Mouse (Mus musculus) forebrain, embryonic 13.5 days (tissue): ENCODE measurements around the gene Tescl. TPM values are rescaled to one million over a fixed set of nuclear protein-coding genes. Genes with fewer than 3 reads are reported as not detected.

Source experiments
- ATAC-seq: fragments of 200-750 bp; cut with Nextera tagmentation; 2 replicates; pipeline ENCODE4 v1.8.0; 2017
- H3K27ac ChIP-seq: fragments of 300-500 bp; sonication (generic); 2 replicates; pipeline ENCODE4 v1.5.1; 2015; ENCODE audit warnings: inconsistent platforms, mild to moderate bottlenecking, moderate library complexity
- H3K27me3 ChIP-seq: fragments of 300-500 bp; sonication (generic); 2 replicates; pipeline ENCODE4 v1.6.1; 2015; ENCODE audit warnings: mild to moderate bottlenecking, inconsistent platforms
- H3K36me3 ChIP-seq: fragments of 300-500 bp; sonication (generic); 2 replicates; pipeline ENCODE4 v1.6.1; 2015; ENCODE audit warnings: mild to moderate bottlenecking, inconsistent platforms; ENCODE audit not compliant: poor library complexity, severe bottlenecking
- H3K4me1 ChIP-seq: fragments of 300-500 bp; sonication (generic); 2 replicates; pipeline ENCODE4 v1.6.1; 2015; ENCODE audit warnings: inconsistent platforms
- H3K4me2 ChIP-seq: fragments of 300-500 bp; sonication (generic); 2 replicates; pipeline ENCODE4 v1.6.1; 2015; ENCODE audit warnings: inconsistent platforms, mild to moderate bottlenecking, moderate library complexity
- H3K4me3 ChIP-seq: fragments of 300-500 bp; sonication (generic); 2 replicates; pipeline ENCODE4 v1.5.1; 2015; ENCODE audit warnings: mild to moderate bottlenecking, inconsistent platforms
- H3K9ac ChIP-seq: fragments of 300-500 bp; sonication (generic); 2 replicates; pipeline ENCODE4 v1.6.1; 2015; ENCODE audit warnings: mild to moderate bottlenecking, inconsistent platforms
- H3K9me3 ChIP-seq: fragments of 300-500 bp; sonication (generic); replicated peaks from 2 replicates; pipeline ENCODE4 v1.6.1; 2016; ENCODE audit warnings: inconsistent platforms
- WGBS: fragments of 180-500 bp; shearing (Covaris S2); methylation state at CpG from one replicate; pipeline ENCODE4 v1.1.7; 2015; 5-methylcytosine and 5-hydroxymethylcytosine counted together
- microRNA-seq: library from miRNA; unstranded; fragments of <30 nt; microRNA quantifications from one replicate; pipeline ENCODE4, GENCODE M21; 2016
- polyA plus RNA-seq: library from polyadenylated mRNA; unstranded; fragments of >200 nt; fragmentation: Nextera tagmentation; extraction: Ambion mirVana; gene quantifications from 2 replicates; pipeline ENCODE4 v1.2.1, GENCODE M21; 2015

The Tescl gene
- polyA plus RNA-seq, 1 experiment from 2014 or later, result not detected

GRCm38 (mm10) chr7:24295376-24295775 lies 38.4 kb downstream of the Tescl start:
- WGBS, result 96% methylated on average over 7 of the region's 7 CpGs
- Histone ChIP-seq H3K4me1 (peaks cover 15% of the 10 kb centered on the region), H3K9me3 (no peaks in the 10 kb centered on the region), H3K36me3 (peaks cover 70% of the 10 kb centered on the region), H3K27me3 (no peaks in the 10 kb centered on the region), H3K9ac (no peak overlapping the region), H3K4me3 (no peak overlapping the region), H3K27ac (no peak overlapping the region), H3K4me2 (no peak overlapping the region)
- no peak for ATAC-seq

GRCm38 (mm10) chr7:24294763-24295162 lies 39.0 kb downstream of the Tescl start:
- Histone ChIP-seq H3K4me2 (no peak overlapping the region), H3K36me3 (peaks cover 76% of the 10 kb centered on the region), H3K4me1 (peaks cover 12% of the 10 kb centered on the region), H3K9ac (no peak overlapping the region), H3K27me3 (no peaks in the 10 kb centered on the region), H3K4me3 (no peak overlapping the region), H3K9me3 (no peaks in the 10 kb centered on the region), H3K27ac (no peak overlapping the region)
- WGBS, result 96% methylated on average over 4 of the region's 4 CpGs
- ATAC-seq, result no peak

DNA sequence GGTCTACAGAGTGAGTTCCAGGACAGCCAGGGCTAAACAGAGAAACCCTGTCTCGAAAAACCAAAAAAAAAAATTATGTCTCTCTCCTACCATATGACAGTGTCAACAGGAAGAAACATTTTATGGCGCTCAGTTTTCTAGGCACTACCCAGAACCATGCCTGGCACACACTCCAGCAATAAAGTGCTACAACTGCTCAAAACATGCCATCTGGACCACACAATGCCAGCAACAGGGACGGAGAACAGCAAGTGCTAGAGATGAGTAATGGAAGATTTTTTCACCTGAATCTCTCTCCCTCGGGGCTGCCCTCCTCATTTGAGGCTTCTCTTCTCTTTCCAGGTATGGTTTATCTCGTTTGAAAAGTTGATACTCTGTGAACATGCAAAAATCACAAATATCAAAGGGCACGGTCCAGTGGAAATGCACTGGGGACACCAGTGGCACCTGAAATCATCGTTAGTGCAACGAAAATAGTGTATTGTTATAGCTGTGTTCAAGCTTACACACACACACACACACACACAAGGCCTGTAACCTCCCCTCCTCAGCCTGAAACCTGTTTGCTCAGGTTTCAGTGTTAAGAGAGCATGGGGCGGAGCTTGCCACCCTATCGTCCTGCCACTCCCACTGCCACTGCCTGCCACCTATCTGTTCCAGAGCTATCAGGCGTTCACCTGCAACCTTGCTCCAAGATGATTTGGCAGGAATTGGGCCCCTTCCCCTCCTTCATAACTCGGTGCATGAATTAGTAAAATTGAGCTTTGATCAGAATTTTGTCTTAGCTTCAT lies 40.5 kb downstream of the Tescl start:
- Histone ChIP-seq H3K27me3 (no peaks in the 10 kb centered on the region), H3K27ac (no peak overlapping the region), H3K4me3 (no peak overlapping the region), H3K4me2 (no peak overlapping the region), H3K36me3 (peaks cover 90% of the 10 kb centered on the region), H3K9ac (no peak overlapping the region), H3K4me1 (peaks cover 10% of the 10 kb centered on the region), H3K9me3 (no peaks in the 10 kb centered on the region)
- no peak for ATAC-seq
- 86% methylated on average over 12 of the region's 12 CpGs for WGBS

DNA sequence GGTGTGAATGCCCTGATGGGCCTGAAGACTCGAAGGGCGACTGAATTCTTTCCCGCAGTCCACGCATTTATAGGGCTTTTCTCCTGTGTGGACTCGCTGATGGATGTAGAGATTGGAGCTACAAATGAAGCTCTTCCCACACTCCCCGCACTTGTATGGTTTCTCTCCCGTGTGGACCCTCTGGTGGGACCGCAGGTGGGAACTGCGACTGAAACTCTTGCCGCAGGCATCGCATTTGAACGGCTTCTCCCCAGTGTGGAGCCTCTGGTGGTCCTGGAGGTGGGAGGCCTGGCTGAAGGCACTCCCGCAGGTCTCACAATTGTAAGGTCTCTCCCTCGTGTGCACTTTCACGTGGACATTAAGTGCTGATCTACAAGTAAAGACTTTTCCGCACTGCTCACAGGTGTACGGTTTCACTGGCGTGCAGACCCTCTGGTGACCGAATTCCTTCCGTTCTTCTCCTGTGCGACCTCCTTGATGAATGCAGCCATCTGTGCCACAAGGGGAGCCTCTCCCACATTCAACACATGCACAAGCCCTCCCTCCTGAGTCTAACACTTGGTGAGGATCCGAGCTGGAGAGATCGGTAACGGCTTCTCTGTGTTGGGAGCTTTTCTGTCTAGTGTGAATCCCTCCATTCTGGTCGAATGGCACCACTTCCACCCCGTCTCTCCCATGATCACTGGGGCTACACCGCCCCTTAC lies 42.2 kb downstream of the Tescl start:
- Histone ChIP-seq H3K4me2 (no peak overlapping the region), H3K4me1 (no peaks in the 10 kb centered on the region), H3K9me3 (no peaks in the 10 kb centered on the region), H3K9ac (no peak overlapping the region), H3K27me3 (no peaks in the 10 kb centered on the region), H3K4me3 (no peak overlapping the region), H3K36me3 (peaks cover 99% of the 10 kb centered on the region), H3K27ac (no peak overlapping the region)
- WGBS, result 90% methylated on average over 27 of the region's 27 CpGs
- no peak for ATAC-seq

DNA sequence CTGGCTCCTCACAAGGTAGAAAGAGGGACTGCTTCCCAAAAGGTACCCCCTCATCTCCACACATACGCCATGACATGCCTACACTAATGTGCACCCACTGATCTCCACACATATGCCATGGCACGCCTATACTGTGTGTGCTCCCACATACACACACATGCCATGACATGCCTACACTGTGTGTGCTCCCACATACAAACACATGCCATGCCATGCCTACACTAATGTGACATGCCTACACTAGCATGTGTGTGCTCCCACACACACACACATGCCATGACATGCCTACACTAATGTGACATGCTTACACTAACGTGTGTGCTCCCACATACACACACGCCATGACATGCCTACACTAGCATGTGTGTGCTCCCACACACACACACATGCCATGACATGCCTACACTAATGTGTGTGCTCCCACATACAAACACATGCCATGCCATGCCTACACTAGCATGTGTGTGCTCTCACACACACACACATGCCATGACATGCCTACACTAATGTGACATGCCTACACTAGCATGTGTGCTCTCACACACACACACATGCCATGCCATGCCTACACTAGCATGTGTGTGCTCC lies 43.5 kb downstream of the Tescl start:
- no peak for ATAC-seq
- Histone ChIP-seq H3K27ac (no peak overlapping the region), H3K4me2 (no peak overlapping the region), H3K9me3 (no peaks in the 10 kb centered on the region), H3K36me3 (peaks cover 87% of the 10 kb centered on the region), H3K4me3 (no peak overlapping the region), H3K27me3 (no peaks in the 10 kb centered on the region), H3K9ac (no peak overlapping the region), H3K4me1 (no peaks in the 10 kb centered on the region)
- 92% methylated on average over 4 of the region's 4 CpGs for WGBS

DNA sequence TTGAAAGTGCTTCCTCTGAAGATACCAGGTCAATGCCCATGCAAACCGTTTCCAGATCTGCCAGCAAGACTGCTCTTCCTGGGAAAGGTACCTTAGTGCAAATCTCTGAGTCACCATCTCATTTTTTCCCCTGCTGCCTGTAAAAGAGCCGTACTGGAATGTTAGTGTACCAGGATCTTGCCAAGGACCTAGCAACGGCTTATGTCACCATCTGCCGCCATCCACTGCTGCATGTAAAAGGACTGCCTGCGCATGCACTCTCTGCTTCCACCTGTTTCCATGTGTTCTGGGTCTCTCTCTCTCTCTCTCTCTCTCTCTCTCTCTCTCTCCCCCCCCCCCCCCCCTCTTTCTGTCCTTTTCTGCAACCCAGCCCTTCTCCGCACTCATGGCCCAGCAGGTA lies 45.2 kb downstream of the Tescl start:
- Histone ChIP-seq H3K36me3 (peaks cover 70% of the 10 kb centered on the region), H3K27me3 (no peaks in the 10 kb centered on the region), H3K4me2 (no peak overlapping the region), H3K4me3 (no peak overlapping the region), H3K4me1 (no peaks in the 10 kb centered on the region), H3K9ac (no peak overlapping the region), H3K9me3 (no peaks in the 10 kb centered on the region), H3K27ac (no peak overlapping the region)
- 90% methylated on average over 6 of the region's 6 CpGs for WGBS
- no peak for ATAC-seq

DNA sequence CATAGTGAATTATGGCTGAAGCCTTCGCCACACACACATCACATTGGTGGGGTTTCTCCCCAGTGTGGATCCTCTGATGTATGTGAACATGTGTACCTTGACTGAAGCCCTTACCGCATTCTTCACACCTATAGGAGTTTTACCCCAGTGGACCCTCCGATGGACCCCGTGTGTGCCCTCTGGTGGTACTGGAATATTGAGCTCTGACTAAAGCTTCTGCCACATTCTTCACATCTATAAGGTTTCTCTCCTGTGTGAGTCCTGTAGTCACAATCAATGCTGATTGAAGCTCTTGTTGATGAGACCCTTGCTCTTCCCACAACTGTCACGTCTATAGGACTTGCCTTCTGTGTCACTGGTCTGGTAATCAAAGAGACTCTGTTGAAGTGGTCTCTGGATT lies 46.1 kb downstream of the Tescl start:
- H3K36me3 ChIP-seq, result peaks cover 61% of the 10 kb centered on the region
- no peaks in the 10 kb centered on the region for H3K27me3 ChIP-seq
- no peak for ATAC-seq
- no peaks in the 10 kb centered on the region for H3K9me3 ChIP-seq
- no peak overlapping the region for H3K4me3 ChIP-seq
- no peak overlapping the region for H3K4me2 ChIP-seq
- H3K4me1 ChIP-seq, result no peaks in the 10 kb centered on the region
- no peak overlapping the region for H3K27ac ChIP-seq
- 90% methylated on average over 5 of the region's 5 CpGs for WGBS
- H3K9ac ChIP-seq, result no peak overlapping the region

DNA sequence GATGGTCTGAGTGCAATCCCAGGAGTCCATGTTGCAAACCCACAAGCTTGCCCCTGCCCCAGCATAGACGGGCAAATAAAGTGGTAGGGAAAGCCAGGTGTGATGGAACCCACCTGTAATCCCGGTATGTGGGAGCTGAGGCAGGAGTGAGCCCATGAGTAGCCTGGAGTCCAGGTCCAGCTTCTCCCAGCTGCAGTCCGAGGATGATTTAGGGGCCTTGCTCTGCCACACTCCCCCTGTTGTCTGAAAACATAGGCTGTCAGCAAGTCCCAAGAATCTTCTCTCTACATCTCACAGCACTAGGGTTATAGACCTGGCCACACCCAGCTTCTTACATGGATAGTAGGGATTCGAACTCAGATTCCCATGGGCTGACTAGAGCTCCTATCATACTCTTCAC lies 46.8 kb downstream of the Tescl start:
- no peaks in the 10 kb centered on the region for H3K9me3 ChIP-seq
- peaks cover 54% of the 10 kb centered on the region for H3K36me3 ChIP-seq
- no peak overlapping the region for H3K9ac ChIP-seq
- H3K27me3 ChIP-seq, result no peaks in the 10 kb centered on the region
- 89% methylated on average over 4 of the region's 4 CpGs for WGBS
- H3K27ac ChIP-seq, result no peak overlapping the region
- H3K4me2 ChIP-seq, result no peak overlapping the region
- H3K4me1 ChIP-seq, result no peaks in the 10 kb centered on the region
- H3K4me3 ChIP-seq, result no peak overlapping the region
- no peak for ATAC-seq

- peaks cover 46% of the 10 kb centered on the region for H3K36me3 ChIP-seq
- ATAC-seq, result no peak
- H3K9me3 ChIP-seq, result no peaks in the 10 kb centered on the region
- no peak overlapping the region for H3K4me2 ChIP-seq
- no peaks in the 10 kb centered on the region for H3K27me3 ChIP-seq
- WGBS, result 44% methylated on average over 4 of the region's 4 CpGs
- H3K4me1 ChIP-seq, result no peaks in the 10 kb centered on the region
- H3K9ac ChIP-seq, result no peak overlapping the region
- H3K4me3 ChIP-seq, result no peak overlapping the region
- no peak overlapping the region for H3K27ac ChIP-seq
Measured at GRCm38 (mm10) chr7:24286090-24286489, 47.6 kb downstream of the Tescl start.

Small RNA genes lying within 50 kb of the gene (microRNA-seq; reads per million reads assigned to microRNA genes)
- not detected for gene Gm27592

Other genes with a start within 250 kb of the Tescl start
- 7.7 and 8.6 TPM in 2 replicates for gene Zfp112, start 221.6 kb downstream of the Tescl start, polyA plus RNA-seq
- gene Zfp235, start 199.8 kb downstream of the Tescl start, polyA plus RNA-seq, result 18.7 and 18.8 TPM in 2 replicates
- gene Zfp114, start 158.9 kb downstream of the Tescl start, polyA plus RNA-seq, result 8.4 and 8.8 TPM in 2 replicates
- gene Zfp111, start 122.5 kb downstream of the Tescl start, polyA plus RNA-seq, result 8.1 and 8.4 TPM in 2 replicates
- 4.5 and 4.6 TPM in 2 replicates for gene Zfp109, start 96.4 kb downstream of the Tescl start, polyA plus RNA-seq
- 2.5 and 3.4 TPM in 2 replicates for gene Zfp108, start 79.1 kb downstream of the Tescl start, polyA plus RNA-seq
- 9.3 and 9.4 TPM in 2 replicates for gene Zfp93, start 63.5 kb downstream of the Tescl start, polyA plus RNA-seq
- gene Zfp61, start 32.7 kb downstream of the Tescl start, polyA plus RNA-seq, result 44.0 and 46.2 TPM in 2 replicates
- gene Zfp94, start 17.3 kb downstream of the Tescl start, polyA plus RNA-seq, result 20.1 and 20.9 TPM in 2 replicates
- gene Lypd5, start 15.3 kb upstream of the Tescl start, polyA plus RNA-seq, result not detected in 2 replicates
- gene Kcnn4, start 36.3 kb upstream of the Tescl start, polyA plus RNA-seq, result 0.40 and 0.44 TPM in 2 replicates
- 25.7 and 30.4 TPM in 2 replicates for gene Smg9, start 65.7 kb upstream of the Tescl start, polyA plus RNA-seq
- gene Irgc1, start 118.4 kb upstream of the Tescl start, polyA plus RNA-seq, result 0.15 TPM in 1 of 2 replicates, not detected in the other
- 1.3 TPM in 2 replicates for gene Plaur, start 128.5 kb upstream of the Tescl start, polyA plus RNA-seq
- 45.8 and 47.0 TPM in 2 replicates for gene Cadm4, start 148.1 kb upstream of the Tescl start, polyA plus RNA-seq
- 214 and 220 TPM in 2 replicates for gene Zfp428, start 173.1 kb upstream of the Tescl start, polyA plus RNA-seq
- gene AC161166.1, start 178.5 kb upstream of the Tescl start, polyA plus RNA-seq, result 0.97 and 1.1 TPM in 2 replicates
- gene Irgq, start 196.8 kb upstream of the Tescl start, polyA plus RNA-seq, result 15.1 and 17.4 TPM in 2 replicates
- not detected in 2 replicates for gene Pinlyp, start 212.2 kb upstream of the Tescl start, polyA plus RNA-seq
- gene Xrcc1, start 212.4 kb upstream of the Tescl start, polyA plus RNA-seq, result 89.6 and 99.1 TPM in 2 replicates